Mouse (Mus musculus) ZHBTc4 (cell line): ENCODE data around the gene Cracr2b.

Source experiments
- DNase-seq: peaks from one replicate; pipeline ENCODE4 v3.0.0-alpha.2; 2011; ENCODE audit warnings: low read depth, low spot score

Cracr2b gene

GRCm38 (mm10) chr7:141454967-141455551, 5.8 kb upstream of the Cracr2b start, which contains the start of gene Pnpla2:
TSS of gene Pnpla2 (plus strand) at chr7:141455198.
- DNase-seq = peak; percentile 98

- DNase-seq = peak; percentile 62
Measured at GRCm38 (mm10) chr7:141455610-141456314, 5.1 kb upstream of the Cracr2b start.

DNA sequence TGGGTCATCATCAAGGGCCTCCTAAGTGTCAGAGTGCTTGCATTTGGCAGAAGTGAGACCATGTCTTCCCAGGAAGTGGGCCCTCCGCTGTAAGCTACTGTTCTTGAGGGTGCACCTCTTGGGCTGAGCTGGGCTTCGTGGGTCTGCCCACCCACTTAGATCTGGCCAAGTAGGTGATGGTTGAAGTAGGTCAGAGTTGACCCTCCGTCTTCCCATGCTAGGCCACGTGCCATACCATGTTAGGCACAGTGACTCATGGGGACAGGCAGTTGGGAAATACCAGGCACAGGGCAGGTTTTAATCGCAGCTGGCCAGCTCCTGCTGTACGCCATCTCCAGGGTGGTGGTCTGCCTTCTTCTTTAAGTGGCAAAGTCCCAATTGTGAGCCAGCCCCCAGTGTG, 4.2 kb upstream of the Cracr2b start:
- no peak for DNase-seq

- no peak for DNase-seq
Measured at GRCm38 (mm10) chr7:141457236-141457635, 3.7 kb upstream of the Cracr2b start.

DNA sequence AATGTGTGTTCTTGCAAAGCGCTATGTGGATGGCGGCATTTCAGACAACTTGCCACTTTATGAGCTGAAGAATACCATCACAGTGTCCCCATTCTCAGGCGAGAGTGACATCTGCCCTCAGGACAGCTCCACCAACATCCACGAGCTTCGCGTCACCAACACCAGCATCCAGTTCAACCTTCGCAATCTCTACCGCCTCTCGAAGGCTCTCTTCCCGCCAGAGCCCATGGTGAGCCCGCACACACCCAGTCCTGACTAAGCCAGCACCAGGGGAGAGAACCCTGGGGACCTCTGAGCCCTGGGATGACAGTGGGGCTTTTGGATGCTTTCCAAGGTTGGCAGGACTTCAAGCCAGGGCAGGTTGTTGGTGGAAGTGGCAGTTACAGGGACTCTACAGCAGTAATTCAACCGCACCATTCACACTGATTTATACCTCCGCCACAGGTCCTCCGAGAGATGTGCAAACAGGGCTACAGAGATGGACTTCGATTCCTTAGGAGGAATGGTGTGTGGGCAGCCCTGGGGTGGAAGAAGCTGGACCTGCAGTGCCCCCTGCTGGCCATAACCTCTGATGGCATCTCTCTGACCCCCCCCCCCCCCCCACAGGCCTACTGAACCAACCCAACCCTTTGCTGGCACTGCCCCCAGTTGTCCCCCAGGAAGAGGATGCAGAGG, 2.8 kb upstream of the Cracr2b start:
- peak; percentile 61 for DNase-seq

DNA sequence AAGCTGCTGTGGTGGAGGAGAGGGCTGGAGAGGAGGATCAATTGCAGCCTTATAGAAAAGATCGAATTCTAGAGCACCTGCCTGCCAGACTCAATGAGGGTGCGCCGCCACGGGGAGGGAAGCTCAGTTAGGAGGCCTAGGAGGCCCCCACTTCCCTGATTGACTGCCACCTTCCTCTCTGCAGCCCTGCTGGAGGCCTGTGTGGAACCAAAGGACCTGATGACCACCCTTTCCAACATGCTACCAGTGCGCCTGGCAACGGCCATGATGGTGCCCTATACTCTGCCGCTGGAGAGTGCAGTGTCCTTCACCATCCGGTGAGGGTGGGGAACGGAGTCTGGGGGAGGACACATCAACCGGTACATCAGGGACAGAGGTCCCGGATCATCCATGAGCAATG, 2.2 kb upstream of the Cracr2b start:
- DNase-seq = no peak

- DNase-seq = peak; percentile 74
Measured at GRCm38 (mm10) chr7:141459301-141459711, 1.6 kb upstream of the Cracr2b start.

GRCm38 (mm10) chr7:141460001-141460390, 898 bp upstream of the Cracr2b start:
- DNase-seq = no peak

GRCm38 (mm10) chr7:141461521-141462332, 833 bp downstream of the Cracr2b start:
- DNase-seq = no peak

- DNase-seq = no peak
Measured at GRCm38 (mm10) chr7:141462333-141462821, 1.5 kb downstream of the Cracr2b start.

GRCm38 (mm10) chr7:141463824-141464602, 3.1 kb downstream of the Cracr2b start:
- DNase-seq = no peak

DNA sequence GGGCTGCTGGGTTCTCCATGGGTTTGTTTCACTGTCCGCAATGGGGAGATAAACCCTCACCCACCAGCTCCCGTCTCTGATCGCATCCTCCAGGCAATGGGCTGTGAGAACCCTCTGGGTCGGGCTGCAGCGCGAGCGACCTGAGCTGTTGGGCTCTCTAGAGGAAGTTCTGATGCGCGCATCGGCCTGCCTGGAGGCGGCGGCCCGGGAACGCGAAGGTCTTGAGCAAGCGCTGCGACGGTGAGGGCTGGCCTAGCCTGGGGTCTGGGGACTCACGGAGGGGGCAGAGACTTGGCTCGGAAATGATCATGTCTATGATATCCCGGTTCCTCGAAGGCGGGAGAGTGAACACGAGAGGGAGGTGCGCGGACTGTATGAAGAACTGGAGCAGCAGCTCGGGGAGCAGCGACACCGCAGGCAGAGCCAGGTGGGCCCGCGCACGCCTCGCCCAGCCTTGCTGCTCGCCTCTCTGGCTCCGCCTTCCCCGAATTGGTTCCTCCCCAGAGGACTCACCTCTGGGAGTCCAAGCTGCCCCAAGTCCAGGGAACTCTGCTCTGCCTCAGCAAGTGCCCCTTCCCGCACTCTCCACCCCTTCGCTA, 3.8 kb downstream of the Cracr2b start:
- DNase-seq = peak; percentile 64

DNA sequence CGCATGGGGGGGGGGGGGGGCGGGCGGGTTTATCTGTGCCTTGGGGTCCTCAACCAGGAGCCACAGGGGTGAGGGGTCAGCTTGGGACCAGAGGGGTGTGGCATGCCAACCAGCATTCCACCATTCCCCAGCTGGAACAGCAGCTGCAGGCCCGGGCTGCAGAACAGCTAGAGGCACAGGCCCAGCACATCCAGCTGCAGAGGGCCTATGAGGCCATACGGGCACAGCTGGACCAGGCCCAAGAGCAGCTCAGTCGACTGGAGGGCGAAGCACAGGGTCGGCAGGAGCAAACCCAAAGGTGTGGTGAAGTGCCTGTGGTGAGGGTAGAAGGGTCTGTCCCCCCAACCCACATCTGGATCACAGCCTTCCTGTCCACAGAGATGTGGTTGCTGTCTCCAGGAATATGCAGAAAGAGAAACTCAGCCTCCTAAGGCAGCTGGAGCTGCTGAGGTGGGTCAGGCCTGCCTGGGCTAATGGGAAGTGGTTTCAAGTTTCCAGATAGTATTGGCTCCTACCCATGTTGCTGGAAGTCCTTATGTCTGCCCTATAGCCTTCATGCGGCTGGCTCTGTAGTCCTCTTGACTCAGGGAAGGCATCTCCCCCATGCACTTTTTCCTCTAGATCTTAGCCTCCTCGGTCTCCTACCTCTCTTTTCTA, 4.6 kb downstream of the Cracr2b start:
- DNase-seq = no peak

GRCm38 (mm10) chr7:141466045-141466394, 5.1 kb downstream of the Cracr2b start:
- no peak for DNase-seq

GRCm38 (mm10) chr7:141466607-141467148, 5.8 kb downstream of the Cracr2b start:
- no peak for DNase-seq

GRCm38 (mm10) chr7:141467230-141468030, 6.5 kb downstream of the Cracr2b start, which contains the start of gene Cd151:
TSS of gene Cd151 (plus strand) at chr7:141467392.
- DNase-seq = peak; percentile 92

GRCm38 (mm10) chr7:141468164-141468521, 7.2 kb downstream of the Cracr2b start:
- peak; percentile 60 for DNase-seq

GRCm38 (mm10) chr7:141468522-141469211, 7.8 kb downstream of the Cracr2b start:
- peak; percentile 94 for DNase-seq
